In the genomic region with DNA sequence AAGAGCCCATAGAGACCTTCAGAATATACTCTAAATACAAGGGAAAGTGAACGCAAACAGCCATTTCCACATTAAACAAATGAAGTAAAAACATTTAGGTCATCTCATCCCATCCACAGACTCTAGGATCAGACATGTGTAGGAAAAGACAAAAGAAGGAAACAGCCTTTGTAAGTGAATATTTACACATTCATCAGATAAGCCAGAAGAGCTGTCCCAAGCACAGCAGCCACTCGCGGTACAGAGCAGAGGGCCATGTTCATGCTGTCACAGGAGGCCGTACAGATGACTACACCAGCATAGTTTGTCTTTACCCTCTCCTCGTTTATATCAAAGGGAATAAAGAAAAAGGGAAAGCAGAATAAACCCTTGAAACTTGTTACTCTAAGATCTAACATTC, we compare ENCODE assay signal across 23 mouse cellular contexts.
"Had no signal": no experiment of that assay in that cellular context is flagged by ENCODE, and none has a peak within 500 bp of the region (broad histone marks: within the 10 kb centered on the region; RNA-seq: fewer than 3 reads in every experiment).

No protein-coding gene starts in this region.

- H3K9me3 ChIP-seq: heart, embryonic 13.5 days; heart, embryonic 15.5 days; hindbrain, embryonic 10.5 days; hindbrain, embryonic 12.5 days; intestine, embryonic 15.5 days; limb, embryonic 13.5 days; limb, embryonic 15.5 days had no signal

- H3K27me3 ChIP-seq: heart, embryonic 13.5 days; heart, embryonic 15.5 days; hindbrain, embryonic 12.5 days; intestine, embryonic 15.5 days; limb, embryonic 13.5 days; limb, embryonic 15.5 days had no signal

- H3K27ac ChIP-seq: heart, adult 2 months; heart, embryonic 13.5 days; heart, embryonic 15.5 days; hindbrain, embryonic 10.5 days; hindbrain, embryonic 12.5 days; hindbrain, embryonic 14.5 days; intestine, embryonic 15.5 days; limb, embryonic 13.5 days; limb, embryonic 15.5 days had no signal

- H3K9ac ChIP-seq: forebrain, postnatal 0 days; heart, embryonic 13.5 days; heart, embryonic 15.5 days; hindbrain, embryonic 12.5 days; hindbrain, embryonic 14.5 days; intestine, embryonic 15.5 days; limb, embryonic 13.5 days; limb, embryonic 15.5 days had no signal

- H3K4me1 ChIP-seq: heart, embryonic 13.5 days; heart, embryonic 15.5 days; hindbrain, embryonic 10.5 days; hindbrain, embryonic 12.5 days; intestine, embryonic 15.5 days; limb, embryonic 13.5 days; limb, embryonic 15.5 days had no signal

- H3K4me2 ChIP-seq: heart, embryonic 11.5 days; heart, embryonic 13.5 days; heart, embryonic 15.5 days; hindbrain, embryonic 12.5 days; hindbrain, embryonic 14.5 days; intestine, embryonic 15.5 days; limb, embryonic 13.5 days; limb, embryonic 15.5 days had no signal

- H3K36me3 ChIP-seq: hindbrain, embryonic 12.5 days had no signal

- H3K4me3 ChIP-seq: heart, adult 2 months; heart, embryonic 13.5 days; heart, embryonic 15.5 days; hindbrain, embryonic 10.5 days; hindbrain, embryonic 12.5 days; intestine, embryonic 15.5 days; limb, embryonic 13.5 days; limb, embryonic 15.5 days had no signal

- ATAC-seq: forebrain, postnatal 0 days; hindbrain, embryonic 16.5 days; inflammation-experienced regulatory T-cells, adult 6 months; intestine, embryonic 15.5 days; intestine, postnatal 0 days had no signal

- DNase-seq: forebrain, postnatal 0 days; gastrocnemius, postnatal 14 days; heart, adult 2 months; heart, postnatal 4 days; kidney, adult 18-20 months; kidney, adult 8-10 months; kidney, postnatal 10 days; kidney, postnatal 36 days; layer of hippocampus, adult 9-11 months; layer of hippocampus, postnatal 36 days; left cerebral cortex, postnatal 4 days had no signal
